Mouse (Mus musculus): ENCODE data around the gene D16Ertd472e.

Gene D16Ertd472e

GRCm38 (mm10) chr16:78540376-78541246, 35.9 kb downstream of the D16Ertd472e start:
- no peak for TF ChIP-seq GATA4 (IDR thresholded peaks at IDR 0.05; ENCODE audit: insufficient replicate concordance, low read length)

- TF ChIP-seq GATA4 (IDR thresholded peaks at IDR 0.05; ENCODE audit: insufficient replicate concordance, low read length): no peak
These were observed 38.6 kb downstream of the D16Ertd472e start for GRCm38 (mm10) chr16:78537798-78538422.

GRCm38 (mm10) chr16:78537322-78537721, 39.2 kb downstream of the D16Ertd472e start:
- no peak for TF ChIP-seq GATA4 (IDR thresholded peaks at IDR 0.05; ENCODE audit: insufficient replicate concordance, low read length)

DNA sequence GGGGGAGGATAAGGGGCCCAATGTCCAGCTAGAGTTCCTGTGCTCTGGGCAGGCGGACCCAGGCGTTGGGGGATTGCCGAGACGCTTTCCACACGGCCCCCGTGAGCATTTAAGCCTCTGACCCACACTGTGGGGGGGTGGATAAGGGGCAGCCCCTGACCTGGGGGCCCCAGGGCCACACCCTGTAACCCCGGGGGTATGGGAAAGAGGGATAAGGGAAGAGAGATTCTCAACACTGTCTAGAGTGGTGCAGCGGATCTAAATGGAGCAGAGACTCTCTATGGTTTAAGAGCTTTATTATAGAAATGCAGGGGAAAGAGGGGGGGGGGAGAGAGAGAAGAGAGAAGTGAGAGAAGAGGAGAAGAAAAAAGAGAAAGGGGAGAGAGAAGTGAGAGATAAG, 42.0 kb downstream of the D16Ertd472e start:
- TF ChIP-seq GATA4 (IDR thresholded peaks at IDR 0.05; ENCODE audit: insufficient replicate concordance, low read length): no peak

DNA sequence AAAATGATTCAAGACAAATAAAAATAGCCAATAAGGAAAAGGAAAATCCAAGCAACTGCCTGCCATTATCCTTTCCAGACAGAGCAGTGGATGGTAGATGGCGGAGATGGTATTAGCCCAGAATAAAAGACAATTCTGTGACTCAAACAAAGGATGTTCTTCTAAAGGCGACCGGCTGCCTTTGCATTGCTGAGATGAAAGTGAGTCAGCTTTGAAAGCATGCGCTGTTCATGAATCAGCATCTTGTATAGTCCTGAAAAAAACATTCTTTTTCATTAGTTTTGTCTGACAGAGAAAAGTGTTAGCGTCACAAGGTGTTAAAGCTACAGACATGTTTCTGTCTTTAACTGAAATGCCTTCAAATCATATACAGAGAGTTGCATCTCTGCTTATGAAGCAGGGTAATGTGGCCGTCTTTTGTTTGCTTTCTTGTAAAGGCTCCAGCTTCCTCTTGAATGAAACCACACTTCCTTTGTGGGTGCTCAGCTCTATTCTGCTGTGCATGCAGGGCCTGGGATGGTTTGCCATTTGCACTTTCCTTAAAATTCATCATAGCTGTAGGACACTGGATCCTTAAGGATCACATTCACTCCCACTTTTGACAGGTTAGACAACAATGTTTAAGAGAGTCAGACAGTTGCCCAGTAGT, 44.4 kb downstream of the D16Ertd472e start:
- no peak for TF ChIP-seq GATA4 (IDR thresholded peaks at IDR 0.05; ENCODE audit: insufficient replicate concordance, low read length)

- TF ChIP-seq GATA4 (IDR thresholded peaks at IDR 0.05; ENCODE audit: insufficient replicate concordance, low read length): no peak
These were observed 53.5 kb downstream of the D16Ertd472e start for GRCm38 (mm10) chr16:78522974-78523373.

- TF ChIP-seq GATA4 (IDR thresholded peaks at IDR 0.05; ENCODE audit: insufficient replicate concordance, low read length): no peak
These were observed 57.8 kb downstream of the D16Ertd472e start for GRCm38 (mm10) chr16:78518697-78519096.

- no peak for TF ChIP-seq GATA4 (IDR thresholded peaks at IDR 0.05; ENCODE audit: insufficient replicate concordance, low read length)
These were observed 59.3 kb downstream of the D16Ertd472e start for GRCm38 (mm10) chr16:78517171-78517570.

DNA sequence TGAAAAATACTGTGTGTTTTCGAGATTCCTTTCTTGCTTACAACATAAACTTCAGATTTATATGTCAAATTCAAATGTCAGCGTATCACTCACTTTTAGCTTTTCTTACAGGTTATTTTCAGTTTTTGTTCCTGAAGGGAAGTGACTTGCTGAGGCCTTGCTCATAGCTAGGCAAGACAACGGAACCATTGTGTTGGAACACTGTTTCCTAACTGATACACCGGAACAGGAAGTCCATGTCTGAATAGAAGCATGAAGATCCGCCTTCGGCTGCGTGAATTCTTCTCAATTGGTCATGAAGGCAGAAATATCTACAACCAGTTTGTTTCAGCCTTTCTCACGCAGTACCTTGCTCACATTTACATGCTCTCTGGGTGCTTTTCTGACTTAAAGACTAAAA, 65.0 kb downstream of the D16Ertd472e start:
- no peak for TF ChIP-seq GATA4 (IDR thresholded peaks at IDR 0.05; ENCODE audit: insufficient replicate concordance, low read length)

- no peak for TF ChIP-seq GATA4 (IDR thresholded peaks at IDR 0.05; ENCODE audit: insufficient replicate concordance, low read length)
These were observed 74.0 kb downstream of the D16Ertd472e start for GRCm38 (mm10) chr16:78502492-78502891.

DNA sequence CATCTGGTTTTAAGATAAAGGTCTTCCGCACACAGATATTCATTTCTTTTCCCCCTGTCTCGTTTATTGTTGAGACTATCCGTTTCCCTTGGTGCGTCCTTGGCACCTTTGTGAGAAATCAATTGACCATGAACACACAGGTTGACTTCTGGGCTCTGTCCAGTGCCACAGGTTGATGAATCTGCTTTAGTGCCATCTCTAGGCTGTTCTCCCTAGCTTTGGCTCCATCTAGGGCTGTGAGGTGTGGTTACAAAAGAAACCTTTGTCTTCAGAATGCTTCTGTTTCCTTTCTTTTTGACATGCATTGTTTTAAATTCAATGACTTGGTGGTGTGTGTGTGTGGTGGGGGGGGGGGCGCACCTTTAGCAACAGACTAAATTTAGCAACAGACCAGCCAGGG, 85.7 kb downstream of the D16Ertd472e start:
- no peak for TF ChIP-seq GATA4 (IDR thresholded peaks at IDR 0.05; ENCODE audit: insufficient replicate concordance, low read length)

Data from liver, adult (tissue).